Mouse (Mus musculus) cerebellum, adult 2 months (tissue): ENCODE data around the gene Cryga. TPM values are rescaled to one million over a fixed set of nuclear protein-coding genes. Genes with fewer than 3 reads are reported as not detected.
"Not testable (repeated sequence)": the region's sequence is repeated elsewhere in the genome, so short reads cannot be mapped to it uniquely, and the experiment has no call there.

ENCODE experiments used
- DNase-seq, 2 experiments: peaks; one replicate each; pipeline ENCODE4 v3.0.0; 2021
- H3K27ac ChIP-seq: fragments of 200-500 bp; 2 replicates; pipeline ENCODE4 v1.5.1; 2012; ENCODE audit warnings: low read length, control low read depth, inconsistent platforms; ENCODE audit not compliant: insufficient read depth
- H3K27me3 ChIP-seq: fragments of 200-500 bp; 2 replicates; pipeline ENCODE4 v1.6.1; 2012; ENCODE audit warnings: inconsistent platforms, mild to moderate bottlenecking, low read length, moderate library complexity; ENCODE audit not compliant: control insufficient read depth, insufficient read depth
- H3K4me1 ChIP-seq: fragments of 200-500 bp; 2 replicates; pipeline ENCODE4 v1.6.1; 2011; ENCODE audit warnings: low read length; ENCODE audit not compliant: control insufficient read depth, insufficient read depth
- H3K4me3 ChIP-seq: fragments of 200-500 bp; replicated peaks from 2 replicates; pipeline ENCODE3; 2011; ENCODE audit warnings: mild to moderate bottlenecking, low read depth, low read length, control low read depth; ENCODE audit not compliant: insufficient read depth
- CTCF ChIP-seq: fragments of 200-500 bp; IDR thresholded peaks from 2 replicates; pipeline ENCODE4 v1.5.1; 2011; ENCODE audit warnings: low read depth, mild to moderate bottlenecking, control low read depth, low read length, moderate library complexity, borderline replicate concordance; ENCODE audit not compliant: insufficient read depth
- POLR2A ChIP-seq: fragments of 200-500 bp; IDR thresholded peaks from 2 replicates; pipeline ENCODE4 v1.6.1; 2011; ENCODE audit warnings: low read length, control low read depth, borderline replicate concordance; ENCODE audit not compliant: insufficient read depth
- WGBS: fragments of 180-500 bp; shearing (Covaris S2); methylation state at CpG from one replicate; pipeline ENCODE4 v1.1.7; 2018; 5-methylcytosine and 5-hydroxymethylcytosine counted together
- polyA plus RNA-seq: library from polyadenylated mRNA; depleted of rRNA; stranded (reverse); fragments of >200 nt; gene quantifications from 2 replicates; pipeline ENCODE4 v1.2.3, GENCODE M21; 2012; rRNA removed

Gene Cryga
- polyA plus RNA-seq, 1 experiment: 0.57 TPM

DNA sequence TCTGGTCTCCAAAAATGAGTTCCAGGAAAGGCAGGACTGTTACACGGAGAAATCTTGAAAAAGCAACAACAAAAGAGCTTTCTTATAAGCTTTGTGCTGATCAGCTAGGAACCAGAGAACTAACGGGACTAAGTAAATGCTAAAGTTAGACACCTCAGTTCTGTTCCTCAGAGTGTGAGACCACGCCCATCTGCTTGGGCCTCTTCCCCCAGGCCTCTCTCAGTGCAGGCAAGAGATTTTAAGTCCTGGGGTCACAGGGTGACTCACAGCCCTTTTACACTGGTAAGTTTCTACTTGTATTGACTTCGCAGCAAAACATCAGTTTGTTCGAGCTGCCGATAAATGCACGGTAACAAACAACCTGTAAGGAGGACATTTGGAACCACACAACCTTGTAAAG is 51.5 kb downstream of the Cryga start:
- H3K27me3 ChIP-seq: no peaks in the 10 kb centered on the region
- no peak for DNase-seq
- no peak overlapping the region for H3K27ac ChIP-seq
- WGBS: 85% methylated on average over 7 of the region's 7 CpGs
- H3K4me1 ChIP-seq: peaks cover 4% of the 10 kb centered on the region; the same call in 1 of the 2 replicates
- TF ChIP-seq POLR2A (no peak), CTCF (no peak)
- H3K4me3 ChIP-seq: no peak overlapping the region

DNA sequence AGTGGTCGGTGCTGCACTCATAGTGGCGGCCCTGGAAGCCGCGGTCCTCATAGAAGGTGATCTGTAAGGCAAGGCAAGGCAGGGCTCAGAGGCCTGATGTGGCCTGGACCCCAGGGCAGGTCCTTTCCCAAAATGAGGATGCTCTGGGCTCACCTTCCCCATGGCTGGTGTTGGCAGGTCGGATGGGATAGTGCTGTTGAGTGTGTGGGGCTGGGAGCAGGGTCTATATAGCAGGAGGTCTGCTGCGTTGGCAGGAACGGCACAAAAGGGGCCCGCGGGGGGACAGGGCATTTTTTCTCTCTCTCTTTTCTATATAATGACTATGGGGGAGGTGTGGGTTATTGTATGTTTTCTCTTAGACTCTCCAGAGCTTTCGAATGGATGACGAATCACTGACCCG is 52.2 kb downstream of the Cryga start, which contains the start of gene Cryge:
TSS of gene Cryge (minus strand) at position 198 of the 400 bp plus-strand sequence.
- H3K4me1 ChIP-seq, DNase-seq, H3K4me3 ChIP-seq, H3K27ac ChIP-seq, H3K27me3 ChIP-seq: not testable (repeated sequence)
- 49% methylated on average over 8 of the region's 12 CpGs for WGBS

Other genes starting within 250 kb of the Cryga start
- gene Plekhm3, start 146.5 kb downstream of the Cryga start, polyA plus RNA-seq: 14.5 and 16.1 TPM in 2 replicates
- gene Akr1cl, start 70.6 kb downstream of the Cryga start, polyA plus RNA-seq: not detected in 2 replicates
- gene Cryge, start 52.2 kb downstream of the Cryga start, polyA plus RNA-seq: not detected in 2 replicates
- not detected in 2 replicates for gene Crygd, start 39.9 kb downstream of the Cryga start, polyA plus RNA-seq
- not detected in 2 replicates for gene Crygc, start 29.7 kb downstream of the Cryga start, polyA plus RNA-seq
- gene Crygb, start 21.1 kb downstream of the Cryga start, polyA plus RNA-seq: not detected in 2 replicates
- gene Gm28845, start 16.2 kb upstream of the Cryga start, polyA plus RNA-seq: 0.82 and 1.0 TPM in 2 replicates
- gene D630023F18Rik, start 19.8 kb upstream of the Cryga start, polyA plus RNA-seq: 2.2 and 3.1 TPM in 2 replicates
- 33.2 and 35.3 TPM in 2 replicates for gene Idh1, start 83.1 kb upstream of the Cryga start, polyA plus RNA-seq
- 12.9 and 14.3 TPM in 2 replicates for gene Pikfyve, start 83.3 kb upstream of the Cryga start, polyA plus RNA-seq
- 0.38 and 0.40 TPM in 2 replicates for gene Pth2r, start 178.7 kb upstream of the Cryga start, polyA plus RNA-seq